Mouse (Mus musculus) c-Kit-positive CD71-positive TER-119-negative erythroid progenitor cells, embryonic 14.5 days (primary cell): ENCODE results near the gene Cldn4.
A peak's percentile ranks its signal among the peaks of the same experiment; 100 is the strongest.

Source experiments
- DNase-seq: peaks from one replicate; pipeline ENCODE4 v3.0.0-alpha.2; 2013; ENCODE audit warnings: low read depth

Gene Cldn4

DNA sequence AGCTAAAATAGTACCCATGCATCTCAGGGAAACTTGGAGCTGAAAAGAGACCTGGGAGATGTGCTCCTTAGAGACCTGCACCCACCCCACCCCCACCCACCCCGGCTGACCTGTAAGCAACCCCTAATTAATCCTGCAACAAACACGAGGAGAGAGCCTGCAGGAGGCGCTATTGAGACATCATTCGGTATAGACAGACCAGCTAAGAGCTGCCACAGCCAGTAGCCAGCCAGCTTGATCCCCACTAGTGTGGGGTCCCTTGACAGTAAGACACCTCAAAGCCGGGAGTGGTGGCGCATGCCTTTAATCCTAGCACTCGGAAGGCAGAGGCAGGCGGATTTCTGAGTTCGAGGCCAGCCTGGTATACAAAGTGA is 13.8 kb downstream of the Cldn4 start:
- DNase-seq: no peak

DNA sequence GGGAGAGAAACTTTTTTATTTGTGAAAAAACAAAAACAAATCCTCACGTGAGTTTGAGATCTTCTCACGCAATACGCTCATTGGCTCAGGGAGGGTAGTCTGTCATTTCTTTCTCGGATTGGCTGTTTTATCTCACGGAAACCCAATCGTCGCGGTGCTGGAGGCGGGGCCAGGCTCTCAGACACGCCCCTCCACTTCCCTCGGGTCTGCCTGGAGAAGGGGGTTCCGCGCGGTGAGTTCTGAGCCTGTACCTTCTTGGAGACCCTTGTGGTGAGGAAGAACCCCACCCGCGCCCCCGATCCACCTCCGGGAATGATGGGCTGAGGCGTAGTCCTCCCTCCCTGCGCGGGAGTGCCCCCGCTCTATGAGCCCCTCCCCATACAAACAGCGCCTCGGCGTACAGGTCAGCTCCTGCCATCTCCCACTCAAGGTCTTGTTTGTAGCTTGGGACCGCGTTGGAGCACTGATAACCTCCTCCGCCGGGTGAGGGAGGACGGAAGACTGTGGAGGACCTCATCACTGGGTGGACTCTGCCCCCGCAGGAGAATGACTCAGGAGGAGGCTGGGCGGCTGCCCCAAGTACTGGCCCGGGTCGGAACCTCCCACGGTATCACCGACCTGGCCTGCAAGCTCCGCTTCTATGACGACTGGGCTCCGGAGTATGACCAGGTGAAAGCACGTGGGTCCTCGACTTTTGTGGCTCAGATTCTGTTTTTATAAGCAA is 14.4 kb downstream of the Cldn4 start, which contains the start of gene Mettl27:
Gene Mettl27 (plus strand): TSS at position 190 of the 724 bp plus-strand sequence.
- DNase-seq: peak; percentile 88

GRCm38 (mm10) chr5:134929988-134930387 is 16.7 kb downstream of the Cldn4 start:
- no peak for DNase-seq

- no peak for DNase-seq
These were observed 20.0 kb downstream of the Cldn4 start for GRCm38 (mm10) chr5:134926726-134927125.

DNA sequence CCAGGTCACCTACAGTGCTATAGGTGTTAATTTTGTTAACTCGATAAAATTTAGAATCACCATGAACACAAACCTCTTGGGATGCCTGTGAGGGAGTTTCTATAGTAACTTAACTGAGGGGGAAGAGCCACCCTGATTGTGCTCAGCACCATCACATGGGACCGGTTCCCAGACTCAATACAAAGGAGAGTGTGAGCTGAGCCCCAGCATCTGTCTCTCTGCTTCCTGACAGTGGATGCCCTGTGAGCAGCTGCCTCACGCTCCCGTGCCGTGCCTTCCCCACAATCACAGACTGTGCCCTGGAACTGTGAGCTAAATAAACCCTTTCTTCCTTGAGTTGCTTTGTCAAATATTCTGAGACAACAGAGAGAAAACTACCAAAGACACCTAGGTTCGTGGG is 23.6 kb downstream of the Cldn4 start:
- no peak for DNase-seq

DNA sequence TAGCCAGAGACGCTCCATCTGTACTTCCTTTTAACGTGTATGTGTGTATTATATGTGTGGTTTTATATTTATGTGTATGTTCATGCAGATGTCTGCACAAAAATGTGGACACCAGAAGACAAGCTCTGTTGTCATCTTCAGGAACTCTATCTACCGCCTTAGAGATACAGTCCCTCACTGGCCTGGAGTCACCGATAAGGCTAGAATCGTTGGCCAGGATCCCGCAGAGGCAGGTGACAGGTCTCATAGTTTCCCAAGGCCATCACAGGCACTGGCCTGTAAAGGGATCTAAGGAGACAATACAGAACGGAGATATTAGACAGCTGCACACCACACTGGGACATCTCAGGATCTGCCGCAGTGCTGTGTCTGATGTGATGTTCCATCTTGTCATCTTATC is 25.6 kb downstream of the Cldn4 start:
- DNase-seq: no peak

DNA sequence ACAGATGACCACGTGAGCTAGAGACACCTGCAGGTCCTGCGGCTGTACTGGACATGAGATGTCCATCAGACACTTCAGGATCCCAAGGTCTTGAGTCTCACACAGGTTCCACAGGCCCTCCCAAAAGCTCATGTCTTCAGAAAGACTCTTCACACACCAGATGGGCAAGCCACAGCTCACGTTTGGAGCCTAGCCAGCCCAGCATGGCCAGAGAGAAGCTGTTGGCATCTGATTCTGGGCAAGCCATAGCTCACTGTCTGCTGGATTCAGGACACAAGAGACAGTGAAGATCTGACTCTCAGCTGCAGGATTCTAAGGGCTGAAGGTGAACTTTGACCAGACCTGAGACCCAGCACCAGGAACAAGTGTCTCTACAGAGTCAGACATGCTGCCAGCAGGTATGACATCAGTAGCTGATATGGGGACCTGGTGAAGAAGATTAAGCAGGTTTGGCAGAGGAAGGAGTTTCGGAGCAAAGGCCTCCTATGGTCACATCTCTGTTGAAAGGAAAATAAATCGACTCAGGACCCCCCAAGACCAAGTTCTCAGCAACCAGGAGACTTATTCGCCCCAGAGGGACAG is 26.5 kb downstream of the Cldn4 start:
- DNase-seq: no peak

- no peak for DNase-seq
These were observed 27.6 kb downstream of the Cldn4 start for GRCm38 (mm10) chr5:134919097-134919496.

- no peak for DNase-seq
These were observed 28.5 kb downstream of the Cldn4 start for GRCm38 (mm10) chr5:134918071-134918832.

DNA sequence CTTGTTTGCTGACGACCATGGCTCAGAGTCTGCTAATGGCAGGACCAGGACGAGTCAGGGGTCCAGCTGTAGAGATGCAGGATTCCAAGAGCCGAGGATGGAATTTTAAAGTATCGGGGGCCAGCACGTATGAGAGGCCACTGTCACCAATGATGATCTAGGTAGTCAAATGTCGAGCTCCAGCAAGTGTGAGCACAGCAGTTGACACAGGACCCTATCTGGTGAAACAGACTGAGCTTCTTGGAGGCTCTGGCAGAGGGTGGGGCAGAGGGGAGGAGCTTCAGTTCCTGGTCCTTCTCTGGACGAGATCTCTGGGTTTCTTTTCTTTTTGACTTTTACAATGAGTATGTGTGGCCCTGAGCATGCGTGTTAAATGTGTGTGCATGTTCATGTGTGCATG is 31.4 kb downstream of the Cldn4 start, which contains the start of gene Cldn13:
Gene Cldn13 (minus strand): TSS at position 216 of the 400 bp plus-strand sequence.
- peak; percentile 88 for DNase-seq

DNA sequence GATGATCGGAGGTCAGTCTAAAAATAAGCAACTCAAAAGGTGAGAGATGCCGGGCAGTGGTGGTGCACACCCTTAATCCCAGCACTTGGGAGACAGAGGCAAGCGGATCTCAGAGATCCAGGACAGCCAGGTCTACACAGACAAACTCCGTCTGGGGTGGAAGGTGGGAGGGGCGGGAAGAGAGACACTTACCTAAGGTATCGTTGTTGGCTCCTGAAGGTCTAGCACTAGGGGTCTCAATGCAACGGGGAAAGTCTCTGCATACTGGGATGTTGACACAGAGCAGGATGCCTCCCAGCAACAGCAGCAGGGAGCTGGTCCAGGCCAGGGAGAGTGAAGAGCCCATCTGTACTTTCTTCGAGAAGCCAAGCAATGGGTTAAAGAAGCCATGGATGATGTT is 32.2 kb downstream of the Cldn4 start:
- no peak for DNase-seq

DNA sequence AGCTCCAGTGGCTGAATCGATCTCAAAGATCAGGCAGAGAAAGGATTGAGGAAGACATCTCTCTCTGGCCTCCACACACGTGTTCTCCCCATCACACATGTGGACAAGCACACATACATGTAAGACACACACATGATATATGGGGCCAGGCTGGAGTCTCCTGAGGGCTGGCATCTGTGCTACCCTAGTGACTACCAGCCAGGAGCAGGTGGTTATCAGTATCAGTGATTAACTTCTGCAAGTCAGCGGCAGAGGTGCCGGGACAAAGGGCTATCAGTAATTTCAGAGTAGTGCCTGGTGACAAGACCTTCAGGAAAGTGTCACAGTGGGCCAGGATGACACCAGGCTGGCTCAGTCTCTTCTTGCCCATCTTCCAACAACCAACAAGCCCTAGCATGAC is 33.0 kb downstream of the Cldn4 start:
- DNase-seq: no peak

GRCm38 (mm10) chr5:134913352-134913751 is 33.4 kb downstream of the Cldn4 start:
- no peak for DNase-seq

- no peak for DNase-seq
These were observed 34.8 kb downstream of the Cldn4 start for GRCm38 (mm10) chr5:134911901-134912300.

DNA sequence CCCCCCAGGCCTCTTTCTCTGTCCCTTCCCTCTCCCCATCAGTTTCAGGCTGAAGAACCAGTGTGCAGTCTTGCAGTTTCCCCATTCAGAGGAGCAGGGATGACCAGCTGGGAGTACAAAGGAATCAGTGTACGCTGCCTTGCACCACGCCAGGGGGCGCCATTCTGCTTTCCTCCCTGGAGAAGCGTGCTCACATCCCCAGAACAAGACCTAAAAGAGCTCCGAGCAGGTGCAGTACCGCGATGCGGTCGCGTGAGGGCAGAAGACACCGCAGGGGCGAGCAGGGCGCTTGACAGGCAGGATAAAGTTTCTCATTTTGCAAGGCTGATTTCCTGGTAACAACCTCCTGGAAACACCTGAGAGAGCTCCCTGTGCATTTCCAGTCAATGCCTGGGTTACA is 39.6 kb downstream of the Cldn4 start:
- DNase-seq: peak; percentile 83

- DNase-seq: no peak
These were observed 40.1 kb downstream of the Cldn4 start, which contains the start of gene Tmem270 for GRCm38 (mm10) chr5:134906633-134907032. Tmem270 (minus strand) TSS chr5:134906733.

DNA sequence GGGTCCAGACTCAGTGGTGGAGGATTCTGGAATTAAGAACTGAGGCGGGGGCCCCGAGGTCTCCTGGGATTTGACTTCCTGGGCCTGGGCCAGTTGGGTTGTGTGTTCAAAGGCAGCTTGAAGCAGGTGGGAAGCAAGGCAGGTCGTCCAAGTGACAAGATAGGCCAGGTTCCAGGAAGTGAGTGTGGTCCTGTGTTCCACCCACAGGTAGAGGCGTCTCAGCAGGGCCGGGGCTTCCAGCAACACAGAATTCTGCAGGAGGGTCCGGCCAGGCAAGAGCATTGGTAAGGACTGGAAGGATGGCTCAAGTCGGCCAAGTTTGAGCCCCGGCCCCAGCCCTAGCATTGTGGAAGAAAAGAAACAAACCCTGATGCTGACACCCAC is 45.1 kb downstream of the Cldn4 start:
- DNase-seq: no peak

DNA sequence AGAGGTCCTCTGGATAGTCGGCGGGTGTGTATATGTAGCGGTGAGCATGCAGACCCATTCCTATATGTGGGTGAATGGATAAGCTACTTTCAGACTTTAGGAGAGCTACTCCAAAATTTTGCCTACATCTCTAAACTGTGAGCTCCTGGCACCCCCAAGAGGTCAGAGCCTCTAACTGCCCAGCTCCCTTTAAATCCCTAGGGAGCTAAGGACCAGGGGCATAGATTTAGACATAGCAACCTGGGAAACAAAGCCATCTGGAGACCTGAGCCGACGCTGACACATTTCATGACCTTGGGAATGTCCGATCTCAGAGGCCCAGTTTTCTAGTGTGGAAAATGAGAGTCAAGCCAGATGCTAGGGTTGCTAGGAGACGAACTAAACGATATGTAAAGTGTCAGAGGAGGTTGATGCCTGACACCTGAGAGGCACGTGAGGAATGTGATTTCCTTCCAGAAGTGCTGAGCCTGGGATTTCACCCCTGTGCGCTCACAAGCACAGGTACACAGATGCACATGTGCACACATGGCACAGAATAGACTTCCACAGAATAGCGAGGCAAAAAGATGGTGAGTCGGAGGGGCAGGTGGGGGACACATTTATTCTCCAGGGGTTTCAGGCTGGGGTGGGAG is 45.6 kb downstream of the Cldn4 start:
- no peak for DNase-seq

DNA sequence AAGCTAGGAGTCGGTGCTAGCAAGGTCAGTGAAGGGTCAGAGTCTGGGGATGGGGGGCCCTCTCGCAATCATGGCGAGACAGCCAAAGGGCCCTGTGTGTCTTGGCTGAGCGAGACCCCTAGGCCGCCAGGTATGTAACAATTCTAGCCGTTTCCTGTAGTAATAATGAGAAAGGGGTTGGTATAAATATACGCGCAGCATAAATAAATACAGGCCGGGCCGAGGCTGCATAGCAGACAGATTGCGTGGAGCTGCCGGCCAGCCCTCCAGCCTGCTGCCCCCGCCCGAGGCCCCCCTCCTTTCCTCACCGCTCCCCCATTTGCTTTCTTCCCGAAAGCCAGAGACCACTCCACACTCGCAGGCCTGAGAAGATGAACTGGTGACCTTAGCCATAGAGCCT is 49.1 kb downstream of the Cldn4 start:
- DNase-seq: no peak

DNA sequence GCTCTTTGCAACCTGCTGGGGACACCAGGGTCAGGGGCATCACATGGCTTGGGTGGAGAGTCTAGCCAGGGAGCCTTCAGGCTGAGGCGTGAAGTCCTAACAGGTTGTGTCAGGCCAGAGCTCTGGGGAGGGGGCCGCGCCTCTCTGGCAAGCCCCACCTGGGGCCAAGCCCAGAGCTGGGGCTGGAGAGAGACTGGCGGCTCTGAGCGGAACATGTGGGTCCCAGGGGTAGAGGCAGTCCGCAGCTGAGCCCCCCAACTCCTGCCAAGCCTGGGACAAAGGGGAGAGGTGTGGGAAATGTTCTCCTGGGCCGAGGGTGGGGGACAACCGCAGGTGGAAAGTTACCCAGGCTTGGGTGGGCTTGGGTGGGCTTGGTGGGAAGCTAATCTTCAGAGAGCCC is 49.8 kb downstream of the Cldn4 start:
- no peak for DNase-seq

- no peak for DNase-seq
These were observed 51.4 kb downstream of the Cldn4 start for GRCm38 (mm10) chr5:134895291-134895690.
